Mouse (Mus musculus) limb, embryonic 14.5 days (tissue): ENCODE results near the gene Guca2b. TPM values are rescaled to one million over a fixed set of nuclear protein-coding genes. Genes with fewer than 3 reads are reported as not detected.

Source experiments
- ATAC-seq: fragments of 200-750 bp; cut with Nextera tagmentation; 2 replicates; pipeline ENCODE4 v1.8.0; 2017; ENCODE audit warnings: low read depth, moderate number of reproducible peaks, moderate TSS enrichment; ENCODE audit not compliant: low FRiP score
- DNase-seq: peaks from one replicate; pipeline ENCODE4 v3.0.0-alpha.2; 2015; ENCODE audit warnings: low spot score
- H3K27ac ChIP-seq: fragments of 300-500 bp; sonication (generic); replicated peaks from 2 replicates; pipeline ENCODE4 v1.5.1; 2014; ENCODE audit warnings: low read depth, mild to moderate bottlenecking, low read length, moderate library complexity, mixed read lengths
- H3K27me3 ChIP-seq: fragments of 300-500 bp; sonication (generic); 2 replicates; pipeline ENCODE4 v1.6.1; 2014; ENCODE audit warnings: low read length, mixed read lengths; ENCODE audit not compliant: control insufficient read depth, insufficient read depth
- H3K36me3 ChIP-seq: fragments of 300-500 bp; sonication (generic); 2 replicates; pipeline ENCODE4 v1.6.1; 2014; ENCODE audit warnings: mild to moderate bottlenecking, low read length, moderate library complexity, mixed read lengths; ENCODE audit not compliant: control insufficient read depth, insufficient read depth
- H3K4me1 ChIP-seq: fragments of 300-500 bp; sonication (generic); 2 replicates; pipeline ENCODE4 v1.6.1; 2014; ENCODE audit warnings: antibody characterized with exemption, low read length, mixed read lengths; ENCODE audit not compliant: control insufficient read depth, insufficient read depth
- H3K4me2 ChIP-seq: fragments of 300-500 bp; sonication (generic); replicated peaks from 2 replicates; pipeline ENCODE4 v1.6.1; 2014; ENCODE audit warnings: low read depth, mild to moderate bottlenecking, low read length, moderate library complexity; ENCODE audit not compliant: severe bottlenecking
- H3K4me3 ChIP-seq: fragments of 300-500 bp; sonication (generic); replicated peaks from 2 replicates; pipeline ENCODE4 v1.5.1; 2014; ENCODE audit warnings: low read length
- H3K9ac ChIP-seq: fragments of 300-500 bp; sonication (generic); 2 replicates; pipeline ENCODE4 v1.6.1; 2014; ENCODE audit warnings: mild to moderate bottlenecking, low read depth, low read length, moderate library complexity; ENCODE audit not compliant: severe bottlenecking
- H3K9me3 ChIP-seq: fragments of 300-500 bp; sonication (generic); 2 replicates; pipeline ENCODE4 v1.6.1; 2016; ENCODE audit warnings: low read length; ENCODE audit not compliant: control insufficient read depth
- POLR2A ChIP-seq: fragments of 200-500 bp; IDR thresholded peaks from 2 replicates; pipeline ENCODE4 v1.8.0; 2012; ENCODE audit warnings: inconsistent platforms, mild to moderate bottlenecking, moderate library complexity, borderline replicate concordance; ENCODE audit not compliant: insufficient read depth, insufficient read length; ENCODE audit errors: extremely low read depth
- WGBS: fragments of 180-500 bp; shearing (Covaris S2); extraction: QIAGEN DNeasy Blood & Tissue Kit; methylation state at CpG from one replicate; pipeline ENCODE4 v1.1.7; 2014; 5-methylcytosine and 5-hydroxymethylcytosine counted together
- polyA plus RNA-seq, 2 experiments: library from polyadenylated mRNA; depleted of rRNA in 1 of 2; stranded (reverse) in 1 of 2; unstranded in 1 of 2; fragments of >200 nt; fragmentation: Nextera tagmentation in 1 of 2; extraction: Ambion mirVana in 1 of 2; gene quantifications; 2 replicates each; pipeline versions ENCODE4 v1.2.1 to v1.2.3; 2012 to 2014

The Guca2b gene
- polyA plus RNA-seq, 2 experiments = not detected

DNA sequence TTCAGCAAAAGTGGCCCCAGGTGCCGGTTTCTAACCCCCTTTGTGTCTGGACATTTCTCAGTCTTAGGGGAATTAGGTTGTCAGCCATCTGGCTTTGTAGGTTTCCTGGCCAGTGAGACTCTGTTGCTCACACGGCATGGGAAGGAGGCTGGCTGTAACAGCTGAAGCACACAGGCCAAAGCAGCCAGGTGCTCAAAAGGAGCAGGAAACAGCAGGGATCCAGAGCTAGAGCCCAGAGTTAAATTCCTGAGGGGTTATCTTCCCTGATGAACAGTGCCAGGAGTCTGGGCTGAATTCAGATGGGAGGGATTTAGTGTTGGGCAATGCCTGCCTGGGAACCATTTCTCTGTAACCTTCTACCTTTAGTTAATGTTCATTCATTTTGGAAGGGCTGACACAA lies 39.6 kb upstream of the Guca2b start:
- no peaks in the 10 kb centered on the region for H3K27me3 ChIP-seq
- 37% methylated on average over 2 of the region's 2 CpGs for WGBS
- H3K9me3 ChIP-seq = no peaks in the 10 kb centered on the region
- no peak for ATAC-seq
- no peak overlapping the region for H3K4me2 ChIP-seq
- H3K4me3 ChIP-seq = no peak overlapping the region
- H3K36me3 ChIP-seq = no peaks in the 10 kb centered on the region
- no peaks in the 10 kb centered on the region for H3K4me1 ChIP-seq
- DNase-seq = no peak
- no peak overlapping the region for H3K9ac ChIP-seq
- no peak for TF ChIP-seq POLR2A
- no peak overlapping the region for H3K27ac ChIP-seq

DNA sequence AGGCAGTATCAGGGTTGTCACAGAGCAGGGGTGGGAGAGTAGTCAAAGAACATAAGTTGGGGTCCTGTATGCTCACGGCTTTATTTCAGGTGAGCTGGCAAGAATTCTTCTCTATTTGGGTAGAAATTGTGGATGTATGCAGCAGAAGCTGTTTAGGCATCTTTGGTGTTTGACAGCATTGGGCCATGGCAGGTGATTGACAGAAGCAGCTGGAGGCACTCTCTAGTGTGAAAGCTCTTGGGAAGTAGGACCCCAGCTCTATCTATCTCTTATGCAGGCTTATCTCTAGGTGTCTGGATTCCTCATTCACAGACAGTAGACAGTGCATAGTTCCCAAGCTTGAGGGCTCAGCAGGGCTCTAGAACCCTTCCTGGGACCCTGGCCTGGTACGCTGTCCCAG lies 27.0 kb upstream of the Guca2b start:
- no peak for TF ChIP-seq POLR2A
- Histone ChIP-seq H3K27me3 (no peaks in the 10 kb centered on the region), H3K36me3 (no peaks in the 10 kb centered on the region), H3K4me2 (no peak overlapping the region), H3K9me3 (no peaks in the 10 kb centered on the region), H3K9ac (no peak overlapping the region), H3K4me1 (no peaks in the 10 kb centered on the region), H3K27ac (no peak overlapping the region), H3K4me3 (no peak overlapping the region)
- WGBS = 88% methylated on average over 2 of the region's 2 CpGs
- no peak for ATAC-seq
- no peak for DNase-seq

- H3K9me3 ChIP-seq = no peaks in the 10 kb centered on the region
- H3K9ac ChIP-seq = no peak overlapping the region
- no peak for ATAC-seq
- WGBS = 59% methylated on average over 5 of the region's 5 CpGs
- no peak overlapping the region for H3K4me3 ChIP-seq
- no peak for TF ChIP-seq POLR2A
- H3K4me2 ChIP-seq = no peak overlapping the region
- no peaks in the 10 kb centered on the region for H3K4me1 ChIP-seq
- H3K27me3 ChIP-seq = no peaks in the 10 kb centered on the region
- no peaks in the 10 kb centered on the region for H3K36me3 ChIP-seq
- no peak overlapping the region for H3K27ac ChIP-seq
- DNase-seq = no peak
Observed at GRCm38 (mm10) chr4:119682596-119682995, 23.8 kb upstream of the Guca2b start.

DNA sequence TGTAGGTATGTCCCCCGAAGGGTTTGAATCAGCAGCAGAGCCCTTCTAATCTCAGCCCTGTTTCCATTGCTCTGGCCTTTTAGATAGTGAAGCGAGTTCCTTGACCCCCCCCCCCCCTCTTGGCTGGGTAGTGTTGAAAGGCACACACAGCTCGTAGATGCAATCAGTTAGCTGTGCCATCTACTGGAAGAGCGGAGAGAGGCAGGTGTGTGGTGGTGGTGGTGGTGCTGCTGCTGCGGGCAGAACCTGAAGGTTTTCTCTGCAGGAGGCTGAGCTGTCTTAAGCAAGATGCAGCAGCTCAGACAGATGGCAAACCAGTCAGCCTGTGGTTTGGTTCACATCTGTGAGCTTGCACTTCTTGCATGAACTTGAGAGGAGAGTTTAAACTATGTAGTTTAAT lies 13.9 kb upstream of the Guca2b start:
- 38% methylated on average over 5 of the region's 5 CpGs for WGBS
- H3K27me3 ChIP-seq = no peaks in the 10 kb centered on the region
- H3K27ac ChIP-seq = no peak overlapping the region
- H3K4me1 ChIP-seq = no peaks in the 10 kb centered on the region
- DNase-seq (no peak), ATAC-seq (no peak)
- no peaks in the 10 kb centered on the region for H3K36me3 ChIP-seq
- TF ChIP-seq POLR2A = no peak
- H3K4me3 ChIP-seq = no peak overlapping the region
- no peaks in the 10 kb centered on the region for H3K9me3 ChIP-seq
- no peak overlapping the region for H3K4me2 ChIP-seq
- no peak overlapping the region for H3K9ac ChIP-seq

GRCm38 (mm10) chr4:119671164-119671563 lies 12.4 kb upstream of the Guca2b start:
- no peak overlapping the region for H3K4me2 ChIP-seq
- no peak overlapping the region for H3K9ac ChIP-seq
- no peaks in the 10 kb centered on the region for H3K36me3 ChIP-seq
- no peak overlapping the region for H3K4me3 ChIP-seq
- ATAC-seq = no peak
- 90% methylated on average over 9 of the region's 9 CpGs for WGBS
- H3K4me1 ChIP-seq = no peaks in the 10 kb centered on the region
- no peak for DNase-seq
- H3K27ac ChIP-seq = no peak overlapping the region
- no peaks in the 10 kb centered on the region for H3K9me3 ChIP-seq
- no peaks in the 10 kb centered on the region for H3K27me3 ChIP-seq
- no peak for TF ChIP-seq POLR2A

GRCm38 (mm10) chr4:119670736-119671135 lies 12.0 kb upstream of the Guca2b start:
- no peak overlapping the region for H3K4me3 ChIP-seq
- no peaks in the 10 kb centered on the region for H3K27me3 ChIP-seq
- no peaks in the 10 kb centered on the region for H3K4me1 ChIP-seq
- DNase-seq = no peak
- WGBS = 90% methylated on average over 6 of the region's 6 CpGs
- H3K9ac ChIP-seq = no peak overlapping the region
- no peaks in the 10 kb centered on the region for H3K36me3 ChIP-seq
- no peak for TF ChIP-seq POLR2A
- H3K27ac ChIP-seq = no peak overlapping the region
- no peaks in the 10 kb centered on the region for H3K9me3 ChIP-seq
- H3K4me2 ChIP-seq = no peak overlapping the region
- no peak for ATAC-seq
